Mouse (Mus musculus): ENCODE measurements at regions not wholly inside any gene's neighbourhood (a gene's known extent, or its start where the extent isn't known, plus 50 kb on each side); places are given as distances from the start of the nearest gene placed in this dataset.

GRCm38 (mm10) chr15:13765411-13765810, 591.9 kb upstream of the Cdh6 start:
- no peak overlapping the region for H3K27ac ChIP-seq (ENCODE audit: insufficient read depth, low read depth, low read length)
- H3K36me3 ChIP-seq (ENCODE audit: control insufficient read depth, insufficient read depth, low read length) = no peaks in the 10 kb centered on the region
- WGBS = 77% methylated on average over 3 of the region's 3 CpGs
- no peak overlapping the region for H3K4me3 ChIP-seq (ENCODE audit: insufficient read depth, low read depth, low read length)
- DNase-seq = no peak
- TF ChIP-seq CTCF (conservative IDR thresholded peaks at IDR 0.05; ENCODE audit: insufficient read depth, insufficient read length, low read depth, low read length) (no peak), POLR2A (IDR thresholded peaks at IDR 0.05; ENCODE audit: low read depth, low read length) (no peak)
- no peaks in the 10 kb centered on the region for H3K27me3 ChIP-seq (replicated peaks; ENCODE audit: control insufficient read depth, insufficient read depth, low read length)
- H3K4me1 ChIP-seq (ENCODE audit: control insufficient read depth, insufficient read depth, low read length) = no peaks in the 10 kb centered on the region

- Histone ChIP-seq H3K36me3 (ENCODE audit: control insufficient read depth, insufficient read depth, low read length) (no peaks in the 10 kb centered on the region), H3K27me3 (replicated peaks; ENCODE audit: control insufficient read depth, insufficient read depth, low read length) (no peaks in the 10 kb centered on the region), H3K27ac (ENCODE audit: insufficient read depth, low read depth, low read length) (no peak overlapping the region), H3K4me3 (ENCODE audit: insufficient read depth, low read depth, low read length) (no peak overlapping the region), H3K4me1 (ENCODE audit: control insufficient read depth, insufficient read depth, low read length) (no peaks in the 10 kb centered on the region)
- 80% methylated on average over 1 of the region's 1 CpGs for WGBS
- no peak for DNase-seq
- no peak for TF ChIP-seq CTCF (conservative IDR thresholded peaks at IDR 0.05; ENCODE audit: insufficient read depth, insufficient read length, low read depth, low read length)
- TF ChIP-seq POLR2A (IDR thresholded peaks at IDR 0.05; ENCODE audit: low read depth, low read length) = no peak
These were observed 591.1 kb upstream of the Cdh6 start for GRCm38 (mm10) chr15:13764587-13764986.

- TF ChIP-seq CTCF (conservative IDR thresholded peaks at IDR 0.05; ENCODE audit: insufficient read depth, insufficient read length, low read depth, low read length) = no peak
- TF ChIP-seq POLR2A (IDR thresholded peaks at IDR 0.05; ENCODE audit: low read depth, low read length) = no peak
- Histone ChIP-seq H3K4me1 (ENCODE audit: control insufficient read depth, insufficient read depth, low read length) (no peaks in the 10 kb centered on the region), H3K4me3 (ENCODE audit: insufficient read depth, low read depth, low read length) (no peak overlapping the region), H3K36me3 (ENCODE audit: control insufficient read depth, insufficient read depth, low read length) (no peaks in the 10 kb centered on the region), H3K27me3 (replicated peaks; ENCODE audit: control insufficient read depth, insufficient read depth, low read length) (no peaks in the 10 kb centered on the region), H3K27ac (ENCODE audit: insufficient read depth, low read depth, low read length) (no peak overlapping the region)
- WGBS = 72% methylated on average over 2 of the region's 2 CpGs
- DNase-seq = no peak
These were observed 573.1 kb upstream of the Cdh6 start for GRCm38 (mm10) chr15:13746559-13746958.

- Histone ChIP-seq H3K27ac (ENCODE audit: insufficient read depth, low read depth, low read length) (no peak overlapping the region), H3K27me3 (replicated peaks; ENCODE audit: control insufficient read depth, insufficient read depth, low read length) (no peaks in the 10 kb centered on the region), H3K4me3 (ENCODE audit: insufficient read depth, low read depth, low read length) (no peak overlapping the region), H3K4me1 (ENCODE audit: control insufficient read depth, insufficient read depth, low read length) (no peaks in the 10 kb centered on the region), H3K36me3 (ENCODE audit: control insufficient read depth, insufficient read depth, low read length) (no peaks in the 10 kb centered on the region)
- TF ChIP-seq CTCF (conservative IDR thresholded peaks at IDR 0.05; ENCODE audit: insufficient read depth, insufficient read length, low read depth, low read length) (no peak), POLR2A (IDR thresholded peaks at IDR 0.05; ENCODE audit: low read depth, low read length) (no peak)
- no peak for DNase-seq
These were observed 532.8 kb upstream of the Cdh6 start for GRCm38 (mm10) chr15:13706276-13706675.

- Histone ChIP-seq H3K27me3 (replicated peaks; ENCODE audit: control insufficient read depth, insufficient read depth, low read length) (no peaks in the 10 kb centered on the region), H3K4me1 (ENCODE audit: control insufficient read depth, insufficient read depth, low read length) (no peaks in the 10 kb centered on the region), H3K36me3 (ENCODE audit: control insufficient read depth, insufficient read depth, low read length) (no peaks in the 10 kb centered on the region), H3K27ac (ENCODE audit: insufficient read depth, low read depth, low read length) (no peak overlapping the region), H3K4me3 (ENCODE audit: insufficient read depth, low read depth, low read length) (no peak overlapping the region)
- TF ChIP-seq POLR2A (IDR thresholded peaks at IDR 0.05; ENCODE audit: low read depth, low read length) (no peak), CTCF (conservative IDR thresholded peaks at IDR 0.05; ENCODE audit: insufficient read depth, insufficient read length, low read depth, low read length) (no peak)
- 94% methylated on average over 4 of the region's 4 CpGs for WGBS
- no peak for DNase-seq
These were observed 531.7 kb upstream of the Cdh6 start for GRCm38 (mm10) chr15:13705187-13705586.

- no peak for TF ChIP-seq CTCF (conservative IDR thresholded peaks at IDR 0.05; ENCODE audit: insufficient read depth, insufficient read length, low read depth, low read length)
- TF ChIP-seq POLR2A (IDR thresholded peaks at IDR 0.05; ENCODE audit: low read depth, low read length) = no peak
- H3K27ac ChIP-seq (ENCODE audit: insufficient read depth, low read depth, low read length) = no peak overlapping the region
- WGBS = 89% methylated on average over 3 of the region's 3 CpGs
- no peaks in the 10 kb centered on the region for H3K4me1 ChIP-seq (ENCODE audit: control insufficient read depth, insufficient read depth, low read length)
- no peaks in the 10 kb centered on the region for H3K27me3 ChIP-seq (replicated peaks; ENCODE audit: control insufficient read depth, insufficient read depth, low read length)
- no peak for DNase-seq
- no peak overlapping the region for H3K4me3 ChIP-seq (ENCODE audit: insufficient read depth, low read depth, low read length)
- no peaks in the 10 kb centered on the region for H3K36me3 ChIP-seq (ENCODE audit: control insufficient read depth, insufficient read depth, low read length)
These were observed 494.7 kb upstream of the Cdh6 start for GRCm38 (mm10) chr15:13668193-13668592.

GRCm38 (mm10) chr15:13667278-13667677, 493.8 kb upstream of the Cdh6 start:
- Histone ChIP-seq H3K4me3 (ENCODE audit: insufficient read depth, low read depth, low read length) (no peak overlapping the region), H3K36me3 (ENCODE audit: control insufficient read depth, insufficient read depth, low read length) (no peaks in the 10 kb centered on the region), H3K27ac (ENCODE audit: insufficient read depth, low read depth, low read length) (no peak overlapping the region), H3K4me1 (ENCODE audit: control insufficient read depth, insufficient read depth, low read length) (no peaks in the 10 kb centered on the region), H3K27me3 (replicated peaks; ENCODE audit: control insufficient read depth, insufficient read depth, low read length) (no peaks in the 10 kb centered on the region)
- DNase-seq = no peak
- no peak for TF ChIP-seq CTCF (conservative IDR thresholded peaks at IDR 0.05; ENCODE audit: insufficient read depth, insufficient read length, low read depth, low read length)
- no peak for TF ChIP-seq POLR2A (IDR thresholded peaks at IDR 0.05; ENCODE audit: low read depth, low read length)
- 97% methylated on average over 4 of the region's 4 CpGs for WGBS

GRCm38 (mm10) chr15:13662275-13662674, 488.8 kb upstream of the Cdh6 start:
- Histone ChIP-seq H3K27ac (ENCODE audit: insufficient read depth, low read depth, low read length) (no peak overlapping the region), H3K4me3 (ENCODE audit: insufficient read depth, low read depth, low read length) (no peak overlapping the region), H3K36me3 (ENCODE audit: control insufficient read depth, insufficient read depth, low read length) (no peaks in the 10 kb centered on the region), H3K4me1 (ENCODE audit: control insufficient read depth, insufficient read depth, low read length) (no peaks in the 10 kb centered on the region), H3K27me3 (replicated peaks; ENCODE audit: control insufficient read depth, insufficient read depth, low read length) (no peaks in the 10 kb centered on the region)
- 65% methylated on average over 1 of the region's 1 CpGs for WGBS
- no peak for DNase-seq
- TF ChIP-seq POLR2A (IDR thresholded peaks at IDR 0.05; ENCODE audit: low read depth, low read length) = no peak
- no peak for TF ChIP-seq CTCF (conservative IDR thresholded peaks at IDR 0.05; ENCODE audit: insufficient read depth, insufficient read length, low read depth, low read length)

Measured in kidney, adult 2 months (tissue).